ENCODE assay signal across 17 mouse cellular contexts in genomic region chr1:125943305-125943704, GRCm38 (mm10). TPM values are rescaled to one million over a fixed set of nuclear protein-coding genes. Genes with fewer than 3 reads are reported as not detected.
"Had no signal": no experiment of that assay in that cellular context is flagged by ENCODE, and none has a peak within 500 bp of the region (broad histone marks: within the 10 kb centered on the region; RNA-seq: fewer than 3 reads in every experiment).

No protein-coding gene starts in this region.

- H3K36me3 ChIP-seq: neural tube, embryonic 13.5 days; neural tube, embryonic 15.5 days; stomach, embryonic 15.5 days had no signal

- H3K4me3 ChIP-seq: neural tube, embryonic 13.5 days; neural tube, embryonic 15.5 days; stomach, embryonic 15.5 days had no signal

- H3K27me3 ChIP-seq: neural tube, embryonic 13.5 days; neural tube, embryonic 15.5 days; stomach, embryonic 15.5 days had no signal

- DNase-seq: retina, postnatal 1 day; right cerebral cortex, adult 18-20 months; right cerebral cortex, postnatal 14 days; right cerebral cortex, postnatal 25 days; right cerebral cortex, postnatal 4 days; spleen, adult 18-20 months; thymus, adult 18-20 months; thymus, adult 2 months; thymus, postnatal 14 days; thymus, postnatal 25 days; thymus, postnatal 36 days; thymus, postnatal 4 days had no signal

- H3K4me2 ChIP-seq: neural tube, embryonic 13.5 days; neural tube, embryonic 15.5 days; stomach, embryonic 15.5 days had no signal

- H3K9ac ChIP-seq: neural tube, embryonic 13.5 days; neural tube, embryonic 15.5 days; stomach, embryonic 15.5 days had no signal

- H3K9me3 ChIP-seq: neural tube, embryonic 13.5 days; neural tube, embryonic 15.5 days; stomach, embryonic 15.5 days had no signal

- H3K27ac ChIP-seq: neural tube, embryonic 13.5 days; neural tube, embryonic 15.5 days; stomach, embryonic 15.5 days; stomach, postnatal 0 days had no signal

RNA-seq across cellular contexts. Expression of gene Lypd1, which starts 30.4 kb away (rescaled TPM):
- total RNA-seq: neutrophil, adult 5-6 weeks had no signal
